Mouse (Mus musculus) CH12F3 (cell line): ENCODE results near the gene Tnk2.

Experiments used
- in situ Hi-C: fragments of 300-500 bp; cut with MboI; formaldehyde crosslinking; loops from 2 replicates; pipeline ENCODE4 v1.14.3; 2020; ENCODE audit warnings: low sequenced_read_pairs

The Tnk2 gene

GRCm38 (mm10) chr16:32705606-32706005 lies 61.9 kb downstream of the Tnk2 start:
- in situ Hi-C loops = loop anchor here (10.0 kb wide), 1 partner anchor 89 kb away; the partner anchor contains the start of gene Muc20

DNA sequence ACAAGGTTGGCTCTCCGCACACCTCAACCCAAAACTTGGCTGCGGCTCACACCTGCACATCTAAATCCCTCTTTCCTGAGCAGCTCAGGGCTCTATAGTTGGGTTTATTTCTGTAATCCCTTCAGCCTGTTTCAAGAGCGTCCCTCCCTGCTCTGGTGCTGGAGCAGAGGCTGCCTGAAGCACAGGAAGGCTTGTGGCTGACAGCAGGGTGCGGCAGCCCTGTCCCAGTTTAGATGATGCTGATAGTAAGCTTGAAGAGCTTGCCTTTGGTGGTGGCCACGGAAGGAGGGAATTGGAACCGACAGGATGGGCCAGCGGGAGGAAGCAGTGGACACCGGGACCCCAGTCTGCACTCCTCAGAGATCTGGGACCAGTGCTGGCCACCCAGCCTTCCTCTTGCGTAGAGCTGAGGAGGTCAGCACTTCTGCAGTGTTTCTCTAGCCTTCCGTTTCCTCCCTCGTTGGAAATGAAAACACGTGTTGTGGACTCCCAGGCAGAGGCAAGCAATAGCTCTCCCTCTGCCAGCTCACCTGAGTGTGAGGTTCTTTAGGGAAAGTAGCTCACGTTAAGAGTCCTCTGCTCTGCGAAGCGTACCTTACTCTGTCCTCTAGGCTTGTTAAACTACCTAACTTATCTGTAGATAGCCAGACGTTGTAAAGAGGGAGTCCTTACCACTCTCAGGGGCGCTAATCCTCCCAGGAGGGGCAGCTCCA lies 63.6 kb downstream of the Tnk2 start:
- in situ Hi-C loops = loop anchor here (10.0 kb wide), 1 partner anchor 88 kb away; the partner anchor contains the start of gene Muc20

- in situ Hi-C loops = loop anchor here (10.0 kb wide), 1 partner anchor 87 kb away; the partner anchor contains the start of gene Muc20
Measured at GRCm38 (mm10) chr16:32707824-32708456, 64.3 kb downstream of the Tnk2 start.

- in situ Hi-C loops = loop anchor here (10.0 kb wide), 1 partner anchor 86 kb away; the partner anchor contains the start of gene Muc20
Measured at GRCm38 (mm10) chr16:32708457-32709033, 64.9 kb downstream of the Tnk2 start.

DNA sequence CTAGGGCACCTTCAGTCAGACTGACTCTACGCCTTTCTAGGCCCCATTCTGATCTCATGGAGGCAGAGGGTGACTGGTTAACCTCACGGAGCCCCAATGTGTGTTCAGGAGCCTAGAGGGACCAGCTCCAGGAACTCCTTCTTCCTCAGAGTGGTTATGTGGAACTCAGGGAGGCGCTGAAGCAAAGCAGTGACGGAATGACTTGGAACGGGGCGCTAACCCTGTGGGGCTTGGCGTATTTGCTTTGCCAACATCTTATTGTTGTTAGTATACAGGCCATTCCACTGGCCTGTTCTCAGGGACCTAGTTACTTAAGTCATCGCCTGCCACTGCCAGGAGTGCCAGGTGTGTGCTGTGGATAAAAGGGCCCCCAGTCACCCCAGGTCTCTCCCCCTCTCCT lies 65.4 kb downstream of the Tnk2 start:
- in situ Hi-C loops = loop anchor here (10.0 kb wide), 1 partner anchor 86 kb away; the partner anchor contains the start of gene Muc20

DNA sequence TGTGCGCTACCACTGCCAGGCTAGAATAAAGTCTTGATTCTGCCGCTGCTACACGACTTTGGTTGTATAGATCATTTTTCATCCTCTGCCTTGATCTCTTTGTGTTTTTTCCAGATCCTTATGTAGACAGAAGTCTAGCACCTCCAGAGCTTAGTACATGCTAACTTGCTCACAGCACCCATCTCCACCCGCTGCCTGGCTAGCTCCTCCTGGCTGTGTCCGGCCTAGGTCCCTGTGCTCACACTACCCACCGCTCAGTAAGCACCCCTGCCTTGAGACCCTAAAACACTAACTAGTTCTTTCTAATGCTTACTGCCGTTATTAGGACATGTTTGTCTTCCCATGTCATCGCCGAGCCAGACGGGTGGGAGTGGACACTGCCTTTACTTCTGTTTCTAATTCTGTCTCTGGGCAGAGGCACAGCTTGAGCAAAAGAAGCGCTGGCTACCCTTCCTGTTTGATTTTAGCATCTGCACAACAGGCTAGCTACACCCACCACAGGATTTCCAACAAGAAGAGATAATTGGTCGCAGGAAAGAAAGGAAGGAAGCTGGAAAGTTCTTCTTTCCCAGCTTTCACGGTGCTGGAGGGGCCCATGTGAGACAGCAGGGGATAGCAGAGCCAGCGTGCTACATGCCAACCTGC lies 66.9 kb downstream of the Tnk2 start:
- in situ Hi-C loops = no loop called here

DNA sequence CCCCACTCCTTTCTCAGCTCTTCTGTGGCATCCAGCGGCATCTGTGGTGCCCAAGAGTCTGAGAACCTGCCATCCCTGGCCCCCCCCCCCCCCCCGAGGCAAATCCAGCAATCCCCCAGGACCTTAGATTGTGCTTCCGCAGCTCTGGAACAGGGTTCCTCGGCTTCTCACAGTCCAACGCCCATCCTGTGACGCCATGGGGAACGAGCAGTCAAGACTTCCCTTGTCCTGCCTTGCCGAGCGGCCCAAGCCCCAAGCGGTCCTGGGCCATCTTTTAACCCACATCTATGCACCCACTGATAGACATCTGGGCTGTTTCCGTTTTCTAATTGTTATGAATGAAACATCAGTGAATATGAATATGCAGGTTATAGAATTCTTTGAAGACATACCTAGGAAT lies 68.5 kb downstream of the Tnk2 start:
- in situ Hi-C loops = no loop called here

DNA sequence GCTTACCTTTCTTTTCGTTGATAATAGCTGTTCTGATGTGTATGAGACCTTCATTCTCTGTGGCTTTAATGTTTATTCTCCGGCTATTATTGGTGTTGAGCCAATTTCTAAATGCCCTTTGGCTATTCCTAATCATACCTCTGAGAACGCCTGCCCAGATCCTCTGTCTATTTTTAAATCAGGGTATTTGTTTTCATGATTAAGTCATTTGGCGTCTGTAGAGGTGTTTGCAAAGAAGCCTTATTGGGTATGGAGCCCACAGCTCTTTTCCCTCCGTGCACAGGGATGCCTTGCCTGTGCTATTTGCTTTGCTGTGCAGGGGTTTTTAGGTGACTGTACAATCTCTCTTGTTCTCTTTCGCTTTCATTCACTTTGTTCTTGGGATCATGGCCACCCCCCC lies 69.9 kb downstream of the Tnk2 start:
- in situ Hi-C loops = no loop called here

DNA sequence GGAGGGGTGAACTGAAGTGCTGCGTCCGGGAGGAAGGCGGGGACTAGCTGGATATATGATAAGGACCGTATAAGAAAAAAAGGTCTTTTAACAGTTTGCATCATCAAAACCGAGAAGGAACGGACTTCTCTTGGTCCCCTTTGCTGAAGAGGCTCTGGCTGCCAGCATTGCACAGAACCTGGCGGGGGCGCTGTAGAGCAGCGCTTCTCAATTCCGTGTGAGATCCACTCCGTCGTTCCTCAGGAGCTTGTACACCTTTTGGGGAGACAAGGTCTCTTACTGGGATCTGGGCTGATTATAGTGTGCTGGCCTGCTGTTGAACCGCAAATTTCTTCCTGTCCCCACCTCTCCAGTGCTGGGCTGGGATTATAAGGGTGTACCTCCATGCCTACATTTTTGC lies 71.7 kb downstream of the Tnk2 start:
- in situ Hi-C loops = no loop called here

DNA sequence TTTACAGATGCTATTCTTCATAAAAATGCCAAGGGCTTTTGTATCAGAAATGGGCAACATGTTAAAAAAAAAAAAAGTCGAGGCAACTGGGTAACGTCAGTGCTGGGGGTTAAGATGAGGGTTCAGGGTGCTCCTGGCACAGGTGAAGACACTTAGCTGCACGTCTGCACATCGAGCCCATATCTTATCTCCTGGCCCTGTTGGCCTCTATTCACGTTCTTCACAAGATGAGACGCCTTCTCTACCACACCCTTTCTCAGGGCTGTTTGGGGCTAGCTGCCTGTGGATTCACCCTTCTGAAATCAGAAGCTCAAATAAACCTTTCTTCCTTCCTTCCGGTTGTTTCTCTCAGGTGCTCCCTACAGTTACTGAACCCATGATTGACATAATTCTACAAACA lies 79.5 kb downstream of the Tnk2 start:
- in situ Hi-C loops = no loop called here

GRCm38 (mm10) chr16:32723767-32724166 lies 80.1 kb downstream of the Tnk2 start:
- in situ Hi-C loops = no loop called here

- in situ Hi-C loops = no loop called here
Measured at GRCm38 (mm10) chr16:32724259-32724658, 80.6 kb downstream of the Tnk2 start.

DNA sequence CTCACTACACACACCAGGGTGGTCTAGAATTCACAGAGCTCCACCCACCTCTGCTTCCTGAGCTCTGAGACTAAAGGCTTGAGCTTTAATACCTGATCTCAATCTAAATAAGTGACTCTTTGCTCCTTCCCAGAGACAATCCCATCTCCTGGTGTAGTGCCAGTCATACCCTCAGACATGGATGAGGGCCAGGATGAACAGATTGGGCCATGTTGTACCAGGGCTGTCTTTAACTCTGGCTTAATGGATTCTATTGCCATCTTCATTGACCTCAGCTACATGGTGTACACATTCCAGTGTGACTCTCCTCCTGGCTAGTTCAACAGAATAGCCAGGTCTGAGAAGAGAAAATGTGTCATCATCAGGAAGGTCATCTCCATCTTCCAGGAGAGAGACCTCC lies 82.8 kb downstream of the Tnk2 start:
- in situ Hi-C loops = no loop called here

GRCm38 (mm10) chr16:32728240-32728639 lies 84.6 kb downstream of the Tnk2 start:
- in situ Hi-C loops = no loop called here

DNA sequence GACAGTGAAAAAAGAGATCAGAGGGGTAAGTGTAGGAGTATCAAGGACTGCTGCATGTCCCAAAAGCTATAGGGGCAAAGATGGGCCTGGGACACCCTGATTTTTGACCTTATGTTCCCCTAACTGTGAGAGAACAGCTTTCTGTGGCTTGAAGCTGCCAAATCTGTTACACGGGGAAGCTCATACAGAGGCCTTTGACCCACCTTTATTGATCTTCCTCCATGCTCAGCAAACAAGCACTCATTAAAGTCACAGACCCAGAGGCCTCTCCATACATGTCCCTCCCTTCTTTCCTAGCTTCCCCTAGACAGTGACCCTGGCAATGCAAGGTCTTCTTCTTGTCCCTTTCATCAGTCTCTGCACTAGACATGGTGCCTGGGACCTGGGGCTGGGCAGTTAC lies 85.1 kb downstream of the Tnk2 start:
- in situ Hi-C loops = no loop called here
